Mouse (Mus musculus): ENCODE data around the gene Sdk1.

The Sdk1 gene

DNA sequence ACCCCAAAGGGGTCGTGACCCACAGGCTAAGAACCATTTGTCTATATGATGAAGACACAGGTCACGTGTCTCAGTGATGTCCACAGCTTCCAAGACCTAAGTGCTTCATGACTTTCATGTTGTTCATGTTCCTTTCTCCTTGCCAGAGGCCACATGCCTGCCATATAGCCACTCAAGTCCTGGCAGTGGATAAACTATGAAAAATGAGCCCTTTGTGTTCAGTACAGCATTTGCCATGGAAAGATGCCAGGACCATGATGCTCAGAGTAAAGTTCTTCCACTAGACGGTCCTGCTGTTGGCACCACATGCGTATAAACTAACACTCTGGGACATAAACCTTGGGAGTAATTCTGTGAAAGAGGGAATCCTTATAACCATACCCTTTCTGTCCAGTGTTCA is 75.8 kb downstream of the Sdk1 start:
- intact Hi-C loops (cut with DNase I): no loop called here

DNA sequence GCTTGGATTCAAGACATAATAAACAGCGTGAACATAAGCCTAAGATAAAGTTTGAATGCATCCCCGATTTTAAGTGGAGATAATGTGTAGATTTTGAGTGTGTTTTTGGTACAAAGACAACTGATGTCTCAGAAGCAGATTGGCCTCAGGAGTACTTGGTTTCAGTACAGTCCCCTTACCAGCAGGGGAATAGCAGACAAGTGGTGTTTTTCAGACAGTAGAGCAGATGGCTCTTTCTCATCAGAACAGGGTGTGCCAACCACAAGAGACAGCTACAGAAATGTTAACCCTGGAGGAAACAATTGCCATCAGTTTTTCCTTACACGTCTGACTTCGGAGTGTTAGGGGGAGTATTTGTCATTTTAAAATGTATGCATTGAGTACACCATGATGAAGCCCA is 83.6 kb downstream of the Sdk1 start:
- intact Hi-C loops (cut with DNase I): no loop called here

DNA sequence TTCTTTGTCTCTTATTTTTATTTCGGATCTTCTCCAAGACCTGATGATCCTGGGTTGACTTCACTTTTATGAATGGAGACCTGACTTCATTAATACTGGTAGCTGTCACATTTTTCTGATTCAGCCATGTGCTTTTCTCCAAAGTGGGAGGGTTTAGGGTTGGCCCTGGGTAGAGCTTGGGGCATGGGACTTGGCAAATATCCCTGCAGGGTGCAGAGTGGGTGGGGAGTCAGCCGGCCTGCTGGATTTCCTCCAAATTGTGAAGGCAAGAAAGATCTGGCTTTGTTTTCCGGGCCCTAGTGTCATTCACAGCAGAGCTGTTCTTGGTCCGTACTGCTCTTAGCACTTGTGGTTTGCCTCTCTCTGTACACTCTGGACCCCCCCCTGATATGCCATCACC is 103.1 kb downstream of the Sdk1 start:
- intact Hi-C loops (cut with DNase I): no loop called here

DNA sequence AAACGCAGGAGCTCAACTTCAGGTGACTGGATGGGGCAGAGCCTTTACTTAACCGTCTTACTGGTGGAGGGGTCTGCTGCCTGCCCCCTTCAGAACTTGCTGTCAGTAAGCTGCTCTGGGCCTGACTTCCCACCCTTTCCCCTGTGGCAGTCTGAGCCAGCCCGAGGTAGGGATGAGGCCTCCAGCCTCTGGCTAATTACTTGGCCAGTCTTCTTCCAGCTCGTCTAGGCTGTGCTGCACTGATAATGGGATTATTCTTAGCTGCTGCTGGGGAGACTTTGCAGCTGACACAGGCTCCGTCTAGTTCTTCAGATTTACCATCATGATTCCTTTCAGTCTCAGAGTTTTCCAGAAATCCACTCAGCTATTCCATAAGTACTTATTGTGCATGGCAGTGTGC is 104.2 kb downstream of the Sdk1 start:
- intact Hi-C loops (cut with DNase I): no loop called here

DNA sequence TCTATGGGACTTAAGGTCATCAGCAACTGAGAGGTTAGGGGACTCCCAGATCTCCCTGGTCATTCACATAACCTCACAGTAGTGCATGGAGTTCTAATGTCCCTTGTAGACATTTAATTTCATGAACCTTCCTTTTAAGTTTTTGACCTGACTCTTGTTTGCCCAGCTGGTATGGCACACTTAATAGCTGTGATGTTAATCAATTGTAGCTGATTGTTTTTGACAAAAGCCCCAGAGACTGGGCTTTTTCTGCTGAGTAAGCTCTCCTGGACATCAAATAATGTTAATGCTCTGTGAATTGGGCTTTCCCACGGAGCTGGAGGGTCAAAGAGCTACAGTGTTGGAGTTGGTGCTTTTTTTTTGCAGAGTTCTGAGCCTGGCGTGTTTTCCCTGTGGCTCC is 121.4 kb downstream of the Sdk1 start:
- intact Hi-C loops (cut with DNase I): no loop called here

DNA sequence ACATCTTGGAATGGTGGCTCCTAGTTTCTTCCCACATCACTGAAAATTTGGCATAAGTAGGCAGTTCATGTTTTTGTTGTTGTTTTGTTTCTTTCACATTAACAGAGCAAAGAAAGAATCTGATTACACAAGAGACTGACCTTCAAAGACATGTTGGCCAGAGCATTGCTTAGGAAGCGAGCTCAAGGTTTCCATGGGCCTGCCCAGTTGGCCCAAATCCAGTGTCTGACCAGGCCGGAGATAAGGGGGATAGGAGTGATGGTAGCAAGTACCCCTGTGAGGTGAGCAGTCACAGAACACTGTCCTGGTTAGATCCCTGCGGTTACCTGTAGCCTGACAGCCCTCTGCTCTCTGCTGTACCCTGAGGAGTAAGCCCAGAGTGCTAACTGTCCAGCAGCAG is 122.7 kb downstream of the Sdk1 start:
- intact Hi-C loops (cut with DNase I): no loop called here

DNA sequence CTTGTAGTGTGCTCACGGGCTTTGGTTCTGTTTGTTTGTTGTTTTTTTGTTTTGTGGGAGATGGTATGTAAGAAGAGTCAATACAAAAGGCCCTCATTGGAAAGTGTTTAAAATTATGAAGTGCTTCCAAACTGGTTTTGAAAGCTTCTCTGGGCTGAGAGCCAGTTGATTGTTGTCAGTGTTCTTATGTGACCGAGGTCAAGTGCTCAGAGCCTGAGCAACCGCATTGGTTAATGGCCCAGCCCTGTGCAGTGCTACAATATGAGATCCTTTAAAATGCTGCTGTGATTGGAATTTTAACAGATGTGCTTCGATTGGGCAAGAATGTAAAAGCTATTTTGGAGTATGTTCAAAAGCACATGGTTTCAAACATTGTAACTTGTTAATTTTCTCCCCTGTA is 127.3 kb downstream of the Sdk1 start:
- intact Hi-C loops (cut with DNase I): no loop called here

DNA sequence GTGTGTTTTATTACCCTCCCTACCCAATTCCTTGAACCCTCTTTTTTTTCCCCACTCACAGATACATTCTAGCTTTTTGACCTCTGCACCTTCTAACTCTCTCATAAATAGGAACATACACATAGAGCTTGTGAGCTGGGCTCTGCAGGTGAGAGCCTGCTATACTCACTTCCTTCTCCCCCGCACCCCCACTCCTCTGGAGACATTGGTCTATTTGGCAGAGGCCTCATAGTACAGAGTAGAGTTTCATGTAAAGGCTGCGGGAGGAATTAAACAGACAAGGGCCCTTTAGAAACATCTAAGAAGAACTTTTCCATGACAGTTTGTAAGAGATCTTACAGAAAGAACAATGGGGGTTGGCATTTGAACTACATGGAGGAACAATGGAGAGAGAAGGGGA is 133.5 kb downstream of the Sdk1 start:
- intact Hi-C loops (cut with DNase I): no loop called here

DNA sequence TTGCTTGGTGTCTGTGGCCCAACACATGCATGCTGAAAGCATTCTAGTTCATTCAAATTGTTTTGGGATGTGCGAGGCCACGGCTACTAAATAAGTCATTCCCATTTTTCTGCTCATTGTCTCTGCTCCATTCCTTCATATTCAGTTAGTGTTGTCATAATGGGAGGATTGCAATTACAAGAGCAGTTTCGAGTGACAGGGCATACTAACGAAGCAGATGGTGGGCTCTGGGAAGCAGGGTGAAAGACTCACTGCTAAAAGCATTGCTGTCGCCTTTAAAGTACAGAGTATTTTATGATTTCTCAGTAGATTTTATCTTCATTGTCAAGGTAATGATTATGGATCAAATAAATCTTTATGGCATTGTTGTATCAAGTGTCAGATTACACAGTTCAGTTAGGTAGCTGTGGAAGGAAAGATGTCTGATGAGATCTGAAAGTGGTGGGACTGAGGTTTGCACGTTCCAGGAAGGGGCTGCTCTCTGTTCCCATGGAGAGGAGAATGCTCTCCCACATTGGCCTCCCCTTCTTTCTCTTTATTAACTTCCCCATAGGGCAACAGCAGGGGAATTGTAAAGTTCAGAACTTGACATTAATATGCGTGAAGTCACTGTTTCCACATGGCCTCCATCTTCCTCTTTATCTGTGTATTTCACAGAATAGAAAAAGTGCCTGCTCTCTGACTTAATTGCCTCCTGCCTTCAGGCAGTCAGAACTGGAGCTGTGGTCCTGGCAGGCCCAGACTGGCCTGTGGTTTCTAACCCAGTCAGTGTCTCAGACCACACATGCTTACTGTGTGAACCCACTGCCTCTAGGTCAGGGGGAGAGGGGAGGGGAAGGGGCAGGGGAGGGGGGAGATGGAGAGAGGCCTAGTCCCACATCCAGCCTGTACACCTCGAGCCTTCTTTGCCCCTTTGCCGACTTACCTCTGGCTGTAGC is 138.8 kb downstream of the Sdk1 start:
- intact Hi-C loops (cut with DNase I): no loop called here

DNA sequence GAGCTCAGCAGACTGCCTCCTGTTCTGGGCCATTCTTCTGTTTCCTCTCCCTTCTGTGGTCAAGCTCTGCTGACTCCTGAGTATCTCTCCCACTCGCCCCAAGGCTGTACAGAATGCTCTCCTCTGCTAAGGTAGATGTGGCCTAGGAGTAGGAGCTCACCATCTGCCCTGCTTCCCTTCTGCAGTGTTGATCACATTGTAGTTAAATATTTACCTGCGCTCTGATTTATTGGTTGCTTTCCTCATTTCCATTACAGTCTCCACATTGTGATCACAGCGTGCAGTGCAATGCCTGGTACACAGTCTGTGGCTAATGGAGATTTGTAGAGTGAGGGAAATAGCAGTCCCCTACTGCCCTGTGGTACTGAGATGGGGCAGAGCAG is 139.5 kb downstream of the Sdk1 start:
- intact Hi-C loops (cut with DNase I): no loop called here

DNA sequence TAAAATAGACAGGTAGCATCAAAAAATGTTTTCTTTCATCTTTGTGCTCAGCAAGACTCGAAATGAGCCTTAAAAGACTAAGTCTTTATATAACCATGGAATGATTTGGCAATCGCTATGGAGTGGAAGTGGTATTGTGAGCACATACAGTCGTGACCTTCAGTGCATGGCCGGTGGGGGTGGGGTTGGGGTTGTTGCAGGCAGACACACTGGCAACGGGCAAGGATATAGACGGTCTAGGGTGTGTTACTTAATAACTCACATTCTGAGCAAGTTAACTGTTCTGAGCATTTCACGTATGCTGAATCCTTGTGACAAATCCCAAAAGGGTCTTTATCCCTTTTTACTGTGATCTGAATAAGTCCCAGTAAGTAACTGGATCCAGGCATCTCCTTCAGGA is 140.3 kb downstream of the Sdk1 start:
- intact Hi-C loops (cut with DNase I): no loop called here

DNA sequence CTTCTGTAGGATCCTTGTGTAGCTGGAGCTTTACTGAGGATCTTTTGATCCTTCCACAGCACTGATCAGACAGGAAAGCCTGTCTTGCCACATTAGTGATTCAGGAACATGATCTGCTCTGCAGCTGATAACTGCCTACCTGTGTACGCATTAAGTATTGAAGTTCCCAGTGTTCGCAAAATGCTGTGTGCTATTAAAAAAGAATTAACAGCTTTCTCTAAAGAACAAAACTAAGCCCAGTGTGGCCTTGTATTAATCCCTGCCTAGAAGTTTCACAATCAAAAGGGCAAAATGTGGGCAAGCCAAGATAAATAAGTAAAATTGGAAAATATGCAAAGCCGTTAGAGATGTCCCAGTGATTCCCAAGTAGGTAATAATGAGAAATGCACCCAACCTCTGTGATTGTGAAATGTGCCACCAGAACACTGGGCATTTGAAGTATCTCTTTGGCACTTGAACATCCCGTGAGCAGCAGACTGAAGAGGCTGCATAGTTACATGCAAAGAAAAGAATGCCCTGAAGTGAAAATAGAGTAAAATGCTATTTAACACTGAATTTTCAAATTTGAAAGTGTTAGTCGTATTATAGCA is 141.1 kb downstream of the Sdk1 start:
- intact Hi-C loops (cut with DNase I): no loop called here

DNA sequence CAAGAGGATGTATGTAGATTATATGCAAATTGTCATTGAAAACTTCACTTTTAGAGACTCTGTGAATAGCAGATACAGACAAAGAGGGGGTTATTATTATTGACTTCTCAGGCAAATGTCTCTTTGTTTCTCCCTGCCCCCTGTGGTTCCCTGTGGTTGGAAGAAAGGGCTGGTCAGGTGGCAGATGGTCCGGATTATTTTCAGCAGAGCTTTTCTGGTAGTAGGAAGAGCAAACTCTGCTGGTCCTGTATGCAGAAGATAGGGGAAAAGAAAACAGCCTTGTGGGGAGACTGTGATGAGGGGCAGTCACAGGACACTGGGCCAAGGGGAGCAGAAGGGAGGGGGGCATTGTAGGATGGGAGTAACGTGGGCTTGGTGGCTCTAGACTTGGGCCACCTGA is 147.2 kb downstream of the Sdk1 start:
- intact Hi-C loops (cut with DNase I): no loop called here

DNA sequence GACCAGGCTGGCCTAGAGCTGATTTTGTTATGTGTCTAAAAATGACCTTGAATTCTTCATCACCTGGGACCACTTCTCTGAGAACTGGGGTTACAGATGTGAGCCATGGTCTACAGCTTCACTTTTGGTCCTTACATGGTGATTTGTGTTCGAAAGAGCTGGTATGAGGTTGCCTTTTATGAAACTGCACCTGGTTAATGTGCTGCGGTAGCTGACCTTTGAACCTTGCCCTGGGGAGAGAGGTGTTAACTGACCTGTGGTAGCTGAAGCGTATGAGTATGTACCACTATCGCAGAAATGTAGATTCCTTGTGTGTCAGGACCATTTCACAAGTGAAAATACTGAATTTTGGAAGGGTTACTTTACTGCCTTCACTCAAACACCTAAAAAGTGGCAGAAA is 149.3 kb downstream of the Sdk1 start:
- intact Hi-C loops (cut with DNase I): no loop called here

DNA sequence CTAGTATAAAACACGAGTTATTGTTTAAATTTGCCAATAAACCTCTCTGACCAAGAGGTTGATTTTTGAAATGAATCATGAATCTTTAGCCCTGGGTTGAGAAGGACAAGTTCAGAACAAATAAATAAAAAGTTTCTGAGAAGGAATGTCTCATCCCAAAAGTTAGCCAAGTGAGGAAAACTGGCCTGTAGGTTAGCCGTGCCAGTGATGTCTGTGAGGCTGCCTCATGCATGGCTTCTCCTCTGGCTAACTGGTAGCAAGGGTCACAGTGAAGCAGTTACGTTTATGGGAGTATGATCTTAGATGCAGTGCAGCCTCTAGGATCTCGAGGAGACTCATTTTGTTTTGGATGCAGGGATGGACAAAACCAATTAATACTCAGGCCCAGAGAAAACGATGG is 149.9 kb downstream of the Sdk1 start:
- intact Hi-C loops (cut with DNase I): no loop called here

DNA sequence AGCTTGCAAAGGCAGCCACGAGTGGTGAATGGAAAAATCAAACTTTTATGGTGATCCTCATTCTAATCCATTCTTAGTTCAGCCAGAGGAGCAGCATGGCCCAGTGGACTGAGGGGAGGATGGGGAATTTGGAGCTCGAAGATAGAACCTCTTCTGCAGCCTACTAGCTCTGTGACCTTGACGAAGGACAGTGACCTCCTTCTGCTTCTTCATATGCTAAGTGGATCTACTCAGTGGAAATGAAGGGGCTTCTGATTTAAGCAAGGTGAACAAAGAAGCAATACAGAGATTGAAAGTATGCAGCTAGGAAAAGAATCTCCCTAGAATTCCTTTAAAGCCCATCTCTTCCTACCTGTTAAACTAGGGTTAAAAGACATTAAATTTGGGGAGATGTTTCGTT is 152.6 kb downstream of the Sdk1 start:
- intact Hi-C loops (cut with DNase I): no loop called here

DNA sequence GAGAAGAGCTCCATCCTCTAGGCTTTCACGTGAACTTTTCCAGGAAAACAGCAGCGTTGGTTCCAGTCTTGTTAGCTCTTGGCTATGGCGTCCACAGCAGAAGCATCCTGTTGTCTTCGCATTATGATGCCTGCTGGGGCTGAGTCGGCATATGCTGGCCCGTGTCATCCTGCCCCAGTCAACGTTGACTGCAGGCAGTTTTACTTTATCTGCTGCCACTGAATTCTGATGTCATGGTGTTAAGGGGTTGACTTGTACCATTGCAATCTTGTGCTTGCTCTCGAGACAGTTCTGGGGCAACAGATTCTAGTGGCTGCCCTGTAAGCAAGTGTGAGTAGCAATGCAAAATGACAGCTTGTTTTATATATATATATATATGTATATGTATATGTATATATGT is 153.3 kb downstream of the Sdk1 start:
- intact Hi-C loops (cut with DNase I): no loop called here

DNA sequence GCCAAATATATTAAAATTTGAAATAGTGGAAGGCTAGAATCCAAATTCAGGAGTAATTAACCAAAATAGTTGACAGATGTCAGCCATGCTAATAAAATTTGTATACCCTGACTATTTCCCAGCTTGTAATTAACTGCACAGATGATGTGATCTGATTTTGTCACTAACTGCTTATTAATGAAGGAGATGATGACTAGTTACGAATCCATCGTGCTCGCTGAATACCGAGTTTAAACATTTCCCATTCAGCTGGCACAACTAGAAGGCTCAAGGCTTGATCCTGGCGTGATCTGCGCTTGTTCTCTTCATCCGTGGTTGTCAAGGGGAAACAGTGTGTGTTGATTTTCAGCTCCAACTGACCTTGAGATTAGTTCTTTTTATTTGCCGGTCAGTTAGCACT is 162.5 kb downstream of the Sdk1 start:
- intact Hi-C loops (cut with DNase I): no loop called here

DNA sequence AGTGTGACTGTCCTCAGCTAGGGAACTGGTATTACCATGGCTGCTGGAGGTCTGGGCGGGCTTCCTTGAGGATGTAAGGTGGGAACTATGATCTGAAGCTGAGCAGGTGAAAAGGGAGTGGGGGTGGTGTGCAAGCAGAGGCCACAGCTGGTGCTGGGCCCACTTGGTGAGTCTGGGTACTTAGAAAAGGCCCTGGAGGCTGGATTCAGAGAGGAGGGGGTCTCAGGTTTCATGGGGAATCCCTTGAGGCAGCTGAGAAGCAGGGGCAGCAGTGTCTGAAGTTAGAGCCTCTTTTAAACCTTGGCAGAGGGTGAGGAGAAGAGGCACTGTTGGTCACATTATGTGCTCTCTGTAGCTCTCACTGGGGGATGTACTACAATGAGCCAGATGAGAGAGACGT is 163.4 kb downstream of the Sdk1 start:
- intact Hi-C loops (cut with DNase I): no loop called here

DNA sequence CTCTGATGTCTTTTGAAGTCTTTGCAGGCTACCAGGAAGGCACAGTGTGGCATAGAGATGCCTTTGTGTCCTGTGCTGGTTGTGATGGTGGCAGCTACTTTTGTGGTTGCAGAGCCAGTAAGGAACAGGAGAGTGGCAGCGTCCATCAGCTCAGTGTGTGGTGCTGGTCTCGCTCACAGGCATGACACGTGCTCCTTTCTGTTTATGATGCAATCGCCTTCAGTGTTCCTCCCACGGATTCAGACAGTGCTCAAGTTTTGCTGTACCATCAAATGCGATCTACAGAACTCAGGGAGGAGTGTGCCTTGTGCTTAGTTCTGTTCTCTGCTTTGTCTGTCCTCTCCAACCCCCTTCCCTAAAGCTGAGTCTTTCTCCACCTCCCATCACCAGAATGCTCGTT is 165.6 kb downstream of the Sdk1 start:
- intact Hi-C loops (cut with DNase I): no loop called here

DNA sequence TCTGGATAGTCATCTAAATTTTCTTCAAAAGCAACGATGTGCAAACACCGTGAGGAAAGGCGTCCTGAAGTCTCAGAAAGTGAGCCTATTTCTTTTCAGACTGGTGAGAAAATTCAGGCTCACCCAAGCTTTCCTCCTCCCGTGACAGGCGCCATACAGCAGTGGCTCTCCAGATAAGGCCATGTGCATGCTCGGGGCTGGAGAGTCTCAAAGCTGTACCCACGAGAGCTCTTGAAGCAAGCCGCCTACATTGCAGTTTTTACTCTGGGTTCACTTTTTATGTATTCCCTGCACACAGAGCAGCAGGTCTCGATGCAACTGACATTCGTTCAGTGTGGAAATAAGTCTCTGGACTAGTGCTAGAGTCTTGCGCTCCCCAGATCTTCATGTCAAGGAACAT is 171.7 kb downstream of the Sdk1 start:
- intact Hi-C loops (cut with DNase I): no loop called here

DNA sequence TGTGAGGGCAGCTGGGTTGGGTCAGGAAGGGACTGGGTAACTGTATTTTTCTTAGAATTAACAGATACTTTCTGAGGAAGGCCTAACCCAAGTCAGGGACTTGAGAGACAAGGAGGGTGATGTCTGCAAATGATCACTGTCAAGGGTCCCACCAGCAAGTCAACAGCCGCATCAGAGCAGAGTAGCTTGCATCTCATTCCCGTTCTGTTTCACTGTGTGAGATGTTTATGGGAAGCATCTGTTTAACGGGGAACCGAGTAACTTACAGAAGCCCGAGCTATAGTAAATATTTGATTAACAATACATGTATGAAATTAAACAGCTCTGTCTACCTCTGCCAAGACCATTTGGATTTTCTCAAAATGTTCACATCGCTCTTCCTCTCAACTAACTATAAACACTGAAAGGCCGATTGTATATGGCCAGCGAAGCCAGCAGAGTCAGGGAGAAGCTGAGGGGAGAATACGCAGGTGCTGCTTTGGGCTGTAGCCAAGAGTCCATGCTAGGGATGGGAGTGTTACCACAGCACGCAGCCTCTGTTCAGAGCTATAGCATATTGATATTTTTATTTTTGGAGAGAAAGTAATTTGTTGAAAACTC is 174.5 kb downstream of the Sdk1 start:
- intact Hi-C loops (cut with DNase I): no loop called here

DNA sequence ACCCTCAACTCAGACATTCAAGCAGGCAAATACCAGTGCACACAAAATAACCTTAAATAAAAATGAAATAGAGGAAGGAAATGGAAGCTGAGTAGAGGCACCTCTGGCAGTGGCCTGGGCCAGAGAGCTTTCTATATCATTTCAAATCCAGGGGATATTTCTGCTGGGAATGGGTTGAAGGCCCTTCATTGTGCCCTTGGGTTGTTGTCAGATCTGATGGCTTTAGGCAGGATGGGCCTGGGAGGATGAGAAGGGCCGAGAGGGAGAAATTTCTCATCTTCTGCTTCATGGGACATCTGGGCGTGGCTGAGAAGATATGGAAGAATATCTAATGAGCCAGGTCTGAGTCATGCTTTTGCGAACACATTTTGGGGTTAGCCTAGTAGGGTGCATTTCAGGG is 186.8 kb downstream of the Sdk1 start:
- intact Hi-C loops (cut with DNase I): no loop called here
